Comparison of ENCODE assay signal across 7 mouse cellular contexts in genomic region chr19:6399285-6400095, GRCm38 (mm10). TPM values are rescaled to one million over a fixed set of nuclear protein-coding genes. Genes with fewer than 3 reads are reported as not detected.
DNase-seq lines count a peak whose midpoint lies in the region; ATAC-seq lines count a peak whose summit lies in the region.

Gene Rasgrp2 (plus strand): TSS chr19:6399340.

- under 1% methylated on average over 79 of the region's 87 CpGs for WGBS in forebrain, embryonic 12.5 days

- peak within 1 kb of the TSS; percentile 77 for H3K9ac ChIP-seq in forebrain, embryonic 12.5 days

- H3K27ac ChIP-seq in forebrain, embryonic 12.5 days: peak within 1 kb of the TSS; percentile 65

- H3K4me2 ChIP-seq in forebrain, embryonic 12.5 days: peak within 1 kb of the TSS; percentile 100

- peaks cover 64% of the 10 kb centered on the region for H3K27me3 ChIP-seq in forebrain, embryonic 12.5 days

- ATAC-seq in forebrain, embryonic 12.5 days (ENCODE audit: low FRiP score): peak; percentile 42
- ATAC-seq in hematopoietic stem cell, adult 5-6 weeks (replicated peaks in 1 of 2; ENCODE audit: insufficient read depth in 1 of 2, low FRiP score in 2 of 2, low TSS enrichment in 1 of 2, low read depth in 1 of 2, poor library complexity in 2 of 2, severe bottlenecking in 2 of 2): peak; percentile 7 to 16; a peak in 1 of 4 replicates

- H3K36me3 ChIP-seq in forebrain, embryonic 12.5 days (replicated peaks): no peaks in the 10 kb centered on the region

- H3K4me1 ChIP-seq in forebrain, embryonic 12.5 days: peaks cover 49% of the 10 kb centered on the region

- H3K4me3 ChIP-seq in forebrain, embryonic 12.5 days (replicated peaks): peak within 1 kb of the TSS; percentile 72

- peak; percentile 74 to 79 for DNase-seq in CD8-positive naive resting alpha-beta T cell, adult 2 months (ENCODE audit: low read depth in 2 of 2, low spot score in 2 of 2)
- DNase-seq in T-cell, adult 2 months (ENCODE audit: low spot score): peak; percentile 89
- no peak for DNase-seq in layer of hippocampus, postnatal 25 days (ENCODE audit: extremely low spot score in 1 of 2, low spot score in 1 of 2)
- peak; percentile 91 for DNase-seq in lung, postnatal 36 days
- DNase-seq in spleen, adult 18-20 months: peak; percentile 92 to 96

- H3K9me3 ChIP-seq in forebrain, embryonic 12.5 days: no peaks in the 10 kb centered on the region

RNA-seq across cellular contexts. Expression of gene Rasgrp2, which starts in this region (rescaled TPM):
- 13.1 and 15.1 TPM in 2 replicates for polyA plus RNA-seq in forebrain, embryonic 12.5 days (2016; fragmentation: Nextera tagmentation; extraction: Ambion mirVana)
- 101 and 113 TPM in 2 replicates for total RNA-seq in hematopoietic stem cell, adult 5-6 weeks (2017)
- 10 to 100 TPM; 29.3 to 29.8 TPM for total RNA-seq in layer of hippocampus, postnatal 25 days (2021)

Comparison
In these comparisons a context has a peak if more than half of its experiments do, and no peak if none do; other contexts are left out.
1. DNase-seq: peak in CD8-positive naive resting alpha-beta T cell, adult 2 months (2 of 2), T-cell, adult 2 months (single experiment), lung, postnatal 36 days (single experiment) and spleen, adult 18-20 months (2 of 2); none in layer of hippocampus, postnatal 25 days (0 of 2).